Mouse (Mus musculus) heart, embryonic 14.5 days (tissue): ENCODE data around the gene Rabgap1l. TPM values are rescaled to one million over a fixed set of nuclear protein-coding genes. Genes with fewer than 3 reads are reported as not detected.

ENCODE experiments used
- ATAC-seq: fragments of 200-750 bp; cut with Nextera tagmentation; 2 replicates; pipeline ENCODE4 v1.8.0; 2017; ENCODE audit warnings: low read depth, moderate TSS enrichment; ENCODE audit not compliant: insufficient number of reproducible peaks, insufficient read depth, low FRiP score
- H3K27ac ChIP-seq, 2 experiments: fragments of 200-500 bp in 1 of 2; fragments of 300-500 bp in 1 of 2; sonication (generic) in 1 of 2; replicated peaks in 1 of 2; 2 replicates each; pipeline ENCODE4 v1.5.1; 2012 to 2014; ENCODE audit warnings: low read depth in 2 of 2, low read length in 2 of 2, control low read depth in 1 of 2, mild to moderate bottlenecking in 1 of 2, mixed read lengths in 1 of 2; ENCODE audit not compliant: control insufficient read depth in 1 of 2, insufficient read depth in 1 of 2
- H3K27me3 ChIP-seq: fragments of 300-500 bp; sonication (generic); 2 replicates; pipeline ENCODE4 v1.6.1; 2014; ENCODE audit warnings: mild to moderate bottlenecking, low read length, control low read depth; ENCODE audit not compliant: control insufficient read depth, insufficient read depth
- H3K36me3 ChIP-seq: fragments of 300-500 bp; sonication (generic); 2 replicates; pipeline ENCODE4 v1.6.1; 2014; ENCODE audit warnings: mild to moderate bottlenecking, control low read depth, low read length, mixed read lengths; ENCODE audit not compliant: control insufficient read depth, insufficient read depth
- H3K4me1 ChIP-seq, 2 experiments: fragments of 200-500 bp in 1 of 2; fragments of 300-500 bp in 1 of 2; sonication (generic) in 1 of 2; 2 replicates each; pipeline ENCODE4 v1.6.1; 2012 to 2014; ENCODE audit warnings: low read length in 2 of 2, control low read depth in 1 of 2, mixed read lengths in 1 of 2; ENCODE audit not compliant: control insufficient read depth in 2 of 2, insufficient read depth in 2 of 2
- H3K4me2 ChIP-seq: fragments of 300-500 bp; sonication (generic); 2 replicates; pipeline ENCODE4 v1.6.1; 2014; ENCODE audit warnings: mild to moderate bottlenecking, low read length
- H3K4me3 ChIP-seq, 2 experiments: fragments of 200-500 bp in 1 of 2; fragments of 300-500 bp in 1 of 2; sonication (generic) in 1 of 2; 2 replicates each; pipeline ENCODE4 v1.5.1; 2012 to 2014; ENCODE audit warnings: low read length in 2 of 2, mild to moderate bottlenecking in 2 of 2, control low read depth in 1 of 2, low read depth in 1 of 2, moderate library complexity in 1 of 2; ENCODE audit not compliant: control insufficient read depth in 1 of 2, insufficient read depth in 1 of 2
- H3K9ac ChIP-seq: fragments of 300-500 bp; sonication (generic); 2 replicates; pipeline ENCODE4 v1.6.1; 2014; ENCODE audit warnings: mild to moderate bottlenecking, low read length
- H3K9me3 ChIP-seq: fragments of 300-500 bp; sonication (generic); 2 replicates; pipeline ENCODE4 v1.6.1; 2016; ENCODE audit warnings: low read length, control low read depth; ENCODE audit not compliant: control insufficient read depth
- WGBS: fragments of 180-500 bp; shearing (Covaris S2); extraction: QIAGEN DNeasy Blood & Tissue Kit; methylation state at CpG from one replicate; pipeline ENCODE4 v1.1.7; 2014; 5-methylcytosine and 5-hydroxymethylcytosine counted together
- polyA plus RNA-seq: library from polyadenylated mRNA; unstranded; fragments of >200 nt; fragmentation: Nextera tagmentation; extraction: Ambion mirVana; gene quantifications from 2 replicates; pipeline ENCODE4 v1.2.1, GENCODE M21; 2014

Rabgap1l gene
- polyA plus RNA-seq, 1 experiment from 2014 or later = 95.6 TPM

DNA sequence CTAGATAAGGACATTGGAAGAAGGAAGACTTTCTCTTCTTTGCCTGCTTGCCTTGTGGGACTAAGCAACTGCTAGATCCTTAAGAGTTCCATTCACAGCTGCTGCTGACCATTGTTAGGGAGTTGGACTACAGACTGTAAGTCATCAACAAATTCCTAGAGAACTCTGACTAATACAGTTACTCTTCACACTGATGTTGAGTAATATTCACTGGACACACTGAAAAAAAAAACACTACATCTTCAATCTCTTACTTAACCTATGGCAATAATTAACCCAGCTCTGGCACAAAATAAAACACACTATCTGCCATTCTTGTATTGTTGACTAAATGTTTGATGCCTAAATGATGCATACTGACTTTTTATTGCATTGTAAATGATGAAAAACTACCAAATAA, 565.2 kb downstream of the Rabgap1l start:
- Histone ChIP-seq H3K4me3 (no peak overlapping the region), H3K27me3 (no peaks in the 10 kb centered on the region), H3K27ac (no peak overlapping the region), H3K4me1 (no peaks in the 10 kb centered on the region), H3K9me3 (no peaks in the 10 kb centered on the region), H3K4me2 (no peak overlapping the region), H3K36me3 (peaks cover 20% of the 10 kb centered on the region), H3K9ac (no peak overlapping the region)
- ATAC-seq = no peak

DNA sequence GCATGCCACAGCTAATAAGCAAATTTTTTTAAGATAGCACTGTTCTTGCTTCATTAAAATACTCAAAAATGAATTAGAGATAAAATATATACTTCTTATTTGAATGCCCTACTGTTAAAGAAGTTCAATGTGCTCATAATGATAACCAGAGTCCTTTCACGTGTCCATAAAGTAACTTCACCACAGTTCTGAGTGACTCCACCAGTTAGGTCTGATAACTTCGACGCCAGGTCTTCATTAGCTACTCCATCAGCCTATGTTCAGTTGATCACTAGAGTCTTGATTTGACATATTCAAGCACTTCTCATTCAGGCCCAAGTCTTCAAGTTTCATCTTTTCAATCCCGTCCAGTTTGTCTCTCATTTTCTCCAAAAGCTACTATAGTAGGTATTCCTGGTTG, 565.8 kb downstream of the Rabgap1l start:
- no peak for ATAC-seq
- no peaks in the 10 kb centered on the region for H3K4me1 ChIP-seq
- peaks cover 20% of the 10 kb centered on the region for H3K36me3 ChIP-seq
- H3K9me3 ChIP-seq = no peaks in the 10 kb centered on the region
- H3K27me3 ChIP-seq = no peaks in the 10 kb centered on the region
- no peak overlapping the region for H3K9ac ChIP-seq
- no peak overlapping the region for H3K27ac ChIP-seq
- WGBS = 82% methylated on average over 4 of the region's 4 CpGs
- H3K4me2 ChIP-seq = no peak overlapping the region
- H3K4me3 ChIP-seq = no peak overlapping the region

DNA sequence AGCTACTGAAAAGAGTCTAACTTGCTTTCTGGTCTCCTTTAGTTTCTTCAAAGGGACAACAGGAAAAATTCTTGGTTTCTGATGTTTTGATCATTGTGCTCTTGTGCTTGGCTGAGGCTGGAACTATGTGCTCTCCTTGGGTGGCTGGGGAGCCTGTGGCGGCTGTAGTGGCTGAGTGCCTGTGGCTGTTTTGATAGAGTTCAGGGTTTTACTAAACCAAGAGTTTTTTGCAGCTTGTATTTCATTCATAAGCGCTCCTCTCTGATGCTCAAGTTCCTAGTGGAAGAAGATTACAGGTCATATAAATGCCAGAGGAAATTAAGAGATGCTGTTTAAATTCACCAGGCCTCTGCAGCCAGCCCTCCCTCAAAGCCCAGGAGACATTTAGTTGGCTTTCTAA, 568.9 kb downstream of the Rabgap1l start:
- no peak for ATAC-seq
- no peaks in the 10 kb centered on the region for H3K4me1 ChIP-seq
- no peak overlapping the region for H3K27ac ChIP-seq
- H3K4me3 ChIP-seq = no peak overlapping the region
- no peak overlapping the region for H3K9ac ChIP-seq
- H3K9me3 ChIP-seq = no peaks in the 10 kb centered on the region
- no peak overlapping the region for H3K4me2 ChIP-seq
- 74% methylated on average over 2 of the region's 2 CpGs for WGBS
- H3K36me3 ChIP-seq = peaks cover 20% of the 10 kb centered on the region
- no peaks in the 10 kb centered on the region for H3K27me3 ChIP-seq

DNA sequence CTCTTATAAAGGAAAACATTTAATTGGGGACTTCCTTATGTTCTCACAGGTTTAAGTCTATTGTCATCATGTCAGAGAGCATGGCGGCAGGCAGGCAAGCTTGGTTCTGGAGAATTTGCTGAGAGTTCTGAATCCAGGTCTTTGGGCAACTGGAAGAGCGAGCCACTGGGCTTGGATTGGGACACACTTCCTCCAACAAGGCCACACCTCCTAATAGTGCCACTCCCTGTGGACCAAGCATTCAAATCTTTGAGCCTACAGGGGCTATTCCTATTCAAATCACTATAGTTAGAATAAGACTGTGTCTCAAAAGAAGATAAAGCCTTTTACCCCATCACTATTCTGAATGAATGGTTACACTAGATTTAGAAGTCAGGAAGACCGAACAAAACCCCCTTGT, 575.1 kb downstream of the Rabgap1l start:
- 80% methylated on average over 3 of the region's 3 CpGs for WGBS
- H3K27ac ChIP-seq = no peak overlapping the region
- no peak overlapping the region for H3K9ac ChIP-seq
- H3K36me3 ChIP-seq = no peaks in the 10 kb centered on the region
- no peaks in the 10 kb centered on the region for H3K27me3 ChIP-seq
- no peak overlapping the region for H3K4me3 ChIP-seq
- no peak overlapping the region for H3K4me2 ChIP-seq
- ATAC-seq = no peak
- H3K9me3 ChIP-seq = no peaks in the 10 kb centered on the region
- 0 out of 4 replicates have a peak, but pooled peaks cover 0 to 7% of the 10 kb centered on the region in 2 experiments for H3K4me1 ChIP-seq

DNA sequence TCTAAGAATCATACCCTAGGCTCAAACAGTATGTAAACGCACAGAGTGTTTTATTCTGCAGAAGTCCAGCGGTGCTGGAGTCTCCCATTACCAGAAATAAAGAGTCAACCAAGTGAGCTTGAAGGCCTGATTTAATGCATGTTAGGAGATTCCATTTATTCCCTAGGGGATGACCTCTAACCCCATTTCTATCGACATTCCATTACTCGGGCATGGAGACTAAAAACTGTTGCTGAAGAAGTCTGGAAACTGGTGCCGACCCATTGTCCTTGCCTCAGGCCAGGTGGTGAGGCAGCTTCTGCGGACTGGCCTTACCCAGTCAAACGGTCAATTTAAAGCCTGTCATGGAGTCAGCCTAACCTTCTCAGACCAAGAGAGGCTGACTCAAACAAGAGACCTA, 578.8 kb downstream of the Rabgap1l start:
- Histone ChIP-seq H3K9me3 (no peaks in the 10 kb centered on the region), H3K27me3 (no peaks in the 10 kb centered on the region), H3K27ac (no peak overlapping the region), H3K4me1 (peaks cover 3 to 22% of the 10 kb centered on the region in 2 experiments; a peak in 3 of 4 replicates), H3K9ac (no peak overlapping the region), H3K4me2 (peak overlapping the region; percentile 83), H3K4me3 (peak overlapping the region in 1 of 2 experiments; percentile 76; a peak in 2 of 4 replicates), H3K36me3 (no peaks in the 10 kb centered on the region)
- 93% methylated on average over 7 of the region's 7 CpGs for WGBS
- ATAC-seq = no peak

DNA sequence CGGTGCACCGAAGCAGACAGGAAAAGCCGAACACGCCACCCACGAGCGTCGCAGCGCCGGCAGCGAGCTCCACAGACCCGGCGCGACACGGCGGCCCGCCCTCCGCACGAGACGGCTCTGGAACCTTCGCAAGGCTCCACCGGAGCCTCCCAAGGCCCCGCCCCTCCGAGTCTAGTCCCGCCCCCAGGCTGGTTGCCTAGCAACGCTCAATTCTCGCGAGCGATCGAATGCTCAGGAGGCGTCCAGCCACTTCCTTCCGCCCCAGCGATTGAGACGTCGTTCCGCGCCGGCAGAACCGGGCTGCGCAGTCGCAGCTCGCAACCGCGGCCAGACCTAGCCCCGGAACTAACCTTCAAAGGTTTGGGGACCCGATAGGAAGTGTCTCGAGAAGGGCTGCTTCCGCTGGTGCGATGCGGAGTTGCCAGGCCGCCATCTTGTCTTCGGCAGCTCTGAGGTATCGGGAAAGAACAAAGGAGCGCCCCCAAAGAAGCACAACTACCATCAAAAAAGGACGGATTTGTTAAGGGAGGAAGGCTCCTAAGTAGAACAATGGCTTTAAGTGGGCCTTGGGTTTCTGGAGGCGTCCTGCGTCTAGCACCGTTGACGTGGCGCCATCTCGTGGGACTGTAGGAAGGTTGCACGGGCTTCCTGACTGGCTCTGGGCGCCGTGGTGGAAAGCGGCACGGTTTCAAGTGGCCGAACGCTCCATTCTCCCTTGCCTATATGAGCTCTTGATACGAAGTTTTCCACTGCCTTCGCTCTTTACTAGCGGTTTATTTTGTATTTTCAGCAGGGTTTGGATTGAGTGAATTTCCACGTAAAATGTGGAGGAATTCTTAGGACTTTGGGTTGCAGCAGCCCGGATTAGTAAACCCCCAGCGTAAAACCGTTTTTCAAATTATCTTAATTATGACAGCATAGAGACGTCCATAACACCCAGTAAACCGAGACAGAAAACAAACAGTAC, 580.0 kb downstream of the Rabgap1l start, which contains the start of gene Cacybp:
TSS of gene Cacybp (minus strand) at position 173 of the 967 bp plus-strand sequence.
- H3K27ac ChIP-seq = peak within 1 kb of the TSS; percentile 99 to 100
- WGBS = 1% methylated on average over 76 of the region's 76 CpGs

DNA sequence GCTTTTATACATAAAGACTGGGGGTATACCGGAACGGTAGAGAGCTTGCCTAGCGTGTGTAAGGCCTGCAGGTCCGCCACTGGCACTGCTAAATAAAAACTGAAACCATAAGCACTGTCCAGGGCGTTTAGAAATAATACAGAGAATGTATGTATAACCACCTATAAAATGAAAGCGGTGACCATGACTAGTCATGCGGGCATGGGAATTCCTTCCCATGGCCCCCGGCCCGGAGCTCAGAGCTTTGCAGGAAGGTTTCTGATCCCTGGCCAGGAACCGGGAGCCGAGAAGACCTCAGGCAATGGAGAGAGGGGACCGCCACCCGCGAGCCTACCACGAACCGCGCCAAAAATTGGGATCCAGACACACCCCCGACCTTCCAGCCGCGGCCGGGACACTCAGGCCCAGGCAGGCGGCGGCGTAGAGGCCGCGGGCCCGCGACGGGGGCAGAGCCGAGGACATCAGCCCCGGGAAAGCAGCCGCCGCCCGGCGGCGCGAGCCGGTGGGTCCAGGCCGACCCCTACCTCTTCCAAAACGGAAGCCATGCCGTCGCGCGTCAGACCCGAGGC, 580.8 kb downstream of the Rabgap1l start:
- Histone ChIP-seq H3K9ac (peak overlapping the region; percentile 91), H3K36me3 (peaks cover 8% of the 10 kb centered on the region), H3K4me3 (peak overlapping the region; percentile 76 to 95), H3K27ac (peak overlapping the region; percentile 95 to 99), H3K9me3 (no peaks in the 10 kb centered on the region), H3K4me1 (peaks cover 3 to 22% of the 10 kb centered on the region in 2 experiments; a peak in 3 of 4 replicates), H3K4me2 (peak overlapping the region; percentile 61), H3K27me3 (no peaks in the 10 kb centered on the region)
- WGBS = under 1% methylated on average over 45 of the region's 45 CpGs
- ATAC-seq = peak; percentile 57

More for the DNA sequence above, 580.0 kb downstream of the Rabgap1l start, which contains the start of gene Cacybp:
- Histone ChIP-seq H3K4me2 (peak within 1 kb of the TSS; percentile 83), H3K4me1 (peaks cover 3 to 22% of the 10 kb centered on the region in 2 experiments; a peak in 3 of 4 replicates), H3K4me3 (peak within 1 kb of the TSS; percentile 76 to 96), H3K36me3 (peaks cover under 1% of the 10 kb centered on the region; the same call in 1 of the 2 replicates), H3K9ac (peak within 1 kb of the TSS; percentile 91), H3K9me3 (no peaks in the 10 kb centered on the region), H3K27me3 (no peaks in the 10 kb centered on the region)
- peak; percentile 97 for ATAC-seq
